In the genomic region with DNA sequence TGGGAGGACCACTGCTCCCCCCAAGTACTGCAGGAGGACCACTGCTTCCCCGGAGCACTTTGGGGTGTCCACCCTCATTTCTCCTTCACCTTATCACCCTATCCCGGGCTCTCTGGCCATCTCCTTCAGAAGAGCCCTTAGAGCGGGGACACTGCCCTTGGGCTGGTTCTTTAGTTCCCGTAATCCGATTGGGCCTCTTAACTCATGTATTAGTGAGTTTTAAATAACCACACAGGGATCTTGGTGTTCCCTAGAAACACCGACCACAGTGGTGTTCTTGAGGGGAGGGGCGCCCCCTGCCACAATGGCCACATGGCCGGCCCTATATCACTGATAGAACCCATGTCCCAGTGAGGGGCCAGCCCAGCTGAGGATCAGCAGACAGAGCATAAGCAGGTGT, we compare ENCODE assay signal across 17 mouse cellular contexts.
"Had no signal": no experiment of that assay in that cellular context is flagged by ENCODE, and none has a peak within 500 bp of the region (broad histone marks: within the 10 kb centered on the region; RNA-seq: fewer than 3 reads in every experiment).

No protein-coding gene starts in this region.

- DNase-seq: cerebellum, adult 8-10 months; cerebellum, adult 9-10 months; cerebellum, adult 9-11 months; cerebellum, postnatal 10 days; cerebellum, postnatal 14 days; cerebellum, postnatal 25 days; cerebellum, postnatal 36 days; embryo, embryonic 11 days; forebrain, postnatal 0 days; gastrocnemius, adult 2 months; gastrocnemius, postnatal 10 days; gastrocnemius, postnatal 14 days; gastrocnemius, postnatal 25 days; gastrocnemius, postnatal 36 days; heart, adult 11 months; heart, adult 18-20 months; heart, adult 2 months had no signal
